Mouse (Mus musculus) myocyte (in vitro differentiated cells): ENCODE measurements around the gene Rnls. TPM values are rescaled to one million over a fixed set of nuclear protein-coding genes. Genes with fewer than 3 reads are reported as not detected.

Source experiments
- H3K27me3 ChIP-seq: one replicate; pipeline ENCODE4 v1.6.1; 2011; ENCODE audit not compliant: control insufficient read depth, insufficient read depth, insufficient read length
- H3K36me3 ChIP-seq: one replicate; pipeline ENCODE4 v1.6.1; 2011; ENCODE audit not compliant: control insufficient read depth, insufficient read depth
- H3K4me2 ChIP-seq: one replicate; pipeline ENCODE4 v1.6.1; 2011; ENCODE audit warnings: low read depth, control low read depth
- H3K4me3 ChIP-seq: one replicate; pipeline ENCODE4 v1.5.1; 2011; ENCODE audit warnings: mild to moderate bottlenecking, control low read depth, moderate library complexity
- H3K79me2 ChIP-seq: one replicate; pipeline ENCODE4 v1.6.1; 2011; ENCODE audit not compliant: control insufficient read depth, insufficient read depth
- H3ac ChIP-seq: one replicate; pipeline ENCODE4 v1.6.1; 2011; ENCODE audit not compliant: control insufficient read depth, insufficient read length
- CEBPB ChIP-seq: IDR thresholded peaks from 2 replicates; pipeline ENCODE4 v1.6.1; 2011; ENCODE audit warnings: mild to moderate bottlenecking, moderate library complexity; ENCODE audit not compliant: poor library complexity, insufficient read depth, severe bottlenecking
- E2F4 ChIP-seq: IDR thresholded peaks from one replicate; pipeline ENCODE4 v1.6.1; 2011; ENCODE audit warnings: mild to moderate bottlenecking, control low read depth, moderate library complexity; ENCODE audit not compliant: insufficient read depth
- MAX ChIP-seq: IDR thresholded peaks from one replicate; pipeline ENCODE4 v1.6.1; 2011; ENCODE audit warnings: low read depth, mild to moderate bottlenecking, control low read depth
- MYOD1 ChIP-seq, 3 experiments: IDR thresholded peaks; one replicate each; pipeline ENCODE4 v1.6.1; 2011; ENCODE audit warnings: control low read depth in 2 of 3, low read depth in 2 of 3, mild to moderate bottlenecking in 2 of 3, moderate library complexity in 1 of 3; ENCODE audit not compliant: insufficient read length in 2 of 3, control insufficient read depth in 1 of 3
- MYOG ChIP-seq, 3 experiments: IDR thresholded peaks; one replicate each; pipeline ENCODE4 v1.6.1; 2011; ENCODE audit warnings: control low read depth in 2 of 3, low read depth in 2 of 3, mild to moderate bottlenecking in 2 of 3; ENCODE audit not compliant: insufficient read length in 2 of 3, control insufficient read depth in 1 of 3, insufficient read depth in 1 of 3
- POLR2A ChIP-seq: IDR thresholded peaks from one replicate; pipeline ENCODE4 v1.6.1; 2011; ENCODE audit warnings: low read depth, mild to moderate bottlenecking, control low read depth, moderate library complexity; ENCODE audit not compliant: insufficient read length
- POLR2AphosphoS2 ChIP-seq: IDR thresholded peaks from one replicate; pipeline ENCODE4 v1.6.1; 2011; ENCODE audit warnings: low read depth, control low read depth; ENCODE audit not compliant: insufficient read length
- REST ChIP-seq: IDR thresholded peaks from one replicate; pipeline ENCODE4 v1.6.1; 2011; ENCODE audit warnings: mild to moderate bottlenecking, control low read depth, moderate library complexity; ENCODE audit not compliant: insufficient read depth, insufficient read length
- SRF ChIP-seq: IDR thresholded peaks from one replicate; pipeline ENCODE4 v1.6.1; 2011; ENCODE audit warnings: low read depth; ENCODE audit not compliant: control insufficient read depth, insufficient read length
- TCF12 ChIP-seq: IDR thresholded peaks from one replicate; pipeline ENCODE4 v1.6.1; 2011; ENCODE audit warnings: mild to moderate bottlenecking, control low read depth; ENCODE audit not compliant: poor library complexity, insufficient read depth, severe bottlenecking
- TCF3 ChIP-seq: IDR thresholded peaks from one replicate; pipeline ENCODE4 v1.6.1; 2011; ENCODE audit warnings: low read depth, control low read depth; ENCODE audit not compliant: insufficient read length
- USF1 ChIP-seq: IDR thresholded peaks from one replicate; pipeline ENCODE4 v1.6.1; 2011; ENCODE audit warnings: low read depth, mild to moderate bottlenecking, control low read depth, moderate library complexity
- polyA plus RNA-seq: library from polyadenylated mRNA; unstranded; fragments of >200 nt; fragmentation: generic; extraction: Trizol; gene quantifications from one replicate; pipeline ENCODE4 v1.2.1, GENCODE M21; 2012; ENCODE audit warnings: missing spikeins

Rnls gene
- polyA plus RNA-seq, 1 experiment: 2.0 TPM

DNA sequence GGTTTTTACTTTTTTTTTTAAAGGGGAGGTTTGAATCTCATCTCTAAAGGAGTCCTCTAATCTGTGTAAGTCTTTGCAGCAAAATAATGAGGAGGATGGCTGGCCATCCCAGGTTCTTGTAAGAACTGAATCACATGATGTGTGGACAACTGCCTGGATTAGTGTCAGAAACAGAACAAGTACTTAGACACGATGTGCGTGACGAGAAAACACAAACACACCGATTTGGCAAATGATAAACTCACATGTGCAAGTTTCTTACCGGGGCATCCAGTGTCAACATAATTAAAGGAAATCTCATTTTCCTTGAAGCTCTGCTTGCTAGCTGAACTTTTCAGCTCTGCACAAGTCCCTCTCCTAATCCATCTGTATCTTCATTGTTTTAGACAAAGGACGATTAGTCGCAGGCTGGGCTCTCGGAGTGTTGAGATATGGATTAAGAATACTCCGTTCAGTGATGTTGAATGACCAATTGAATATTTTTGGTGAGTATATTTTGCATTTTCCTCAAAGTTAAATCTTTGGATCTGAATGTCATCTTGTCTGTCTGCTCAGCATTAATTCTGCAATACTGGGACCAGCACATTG lies 292.8 kb downstream of the Rnls start:
- TF ChIP-seq CEBPB (no peak), MYOD1 (IDR thresholded peaks at IDR 0.05; ENCODE audit: control insufficient read depth in 1 of 3, insufficient read length in 2 of 3, low read depth in 2 of 3) (no peak), USF1 (no peak), TCF12 (no peak), POLR2A (no peak), E2F4 (no peak), TCF3 (no peak), MAX (no peak), MYOG (IDR thresholded peaks at IDR 0.05; ENCODE audit: control insufficient read depth in 1 of 3, insufficient read depth in 1 of 3, insufficient read length in 2 of 3, low read depth in 2 of 3) (no peak), SRF (no peak), POLR2AphosphoS2 (no peak), REST (no peak)
- Histone ChIP-seq H3K4me2 (no peak overlapping the region), H3K27me3 (no peaks in the 10 kb centered on the region)

DNA sequence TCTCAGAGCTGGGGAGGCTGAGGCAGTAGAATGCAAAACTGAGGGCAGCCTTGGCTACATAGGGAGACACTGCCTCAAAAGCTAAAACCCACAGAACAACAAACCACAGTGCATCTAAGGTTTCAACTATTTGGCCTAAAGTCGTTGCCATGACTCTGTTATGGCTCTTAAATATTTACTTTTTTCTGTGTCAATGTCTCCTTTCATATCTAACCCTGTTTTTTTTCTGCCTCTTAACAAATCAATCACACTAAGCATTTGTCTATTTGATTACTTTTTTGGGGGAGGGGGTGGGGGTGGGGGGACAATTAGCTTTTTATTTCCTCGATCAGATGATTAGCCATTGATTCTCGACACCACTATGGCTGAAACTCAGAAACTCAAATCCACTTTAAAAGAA lies 294.4 kb downstream of the Rnls start:
- TF ChIP-seq TCF12: no peak
- no peak for TF ChIP-seq SRF
- no peak for TF ChIP-seq TCF3
- no peak for TF ChIP-seq CEBPB
- TF ChIP-seq E2F4: no peak
- TF ChIP-seq POLR2AphosphoS2: no peak
- TF ChIP-seq REST: no peak
- TF ChIP-seq POLR2A: no peak
- no peak for TF ChIP-seq MYOD1 (IDR thresholded peaks at IDR 0.05; ENCODE audit: control insufficient read depth in 1 of 3, insufficient read length in 2 of 3, low read depth in 2 of 3)
- no peak for TF ChIP-seq USF1
- no peaks in the 10 kb centered on the region for H3K36me3 ChIP-seq
- no peaks in the 10 kb centered on the region for H3K27me3 ChIP-seq
- no peaks in the 10 kb centered on the region for H3K79me2 ChIP-seq
- H3K4me2 ChIP-seq: no peak overlapping the region
- H3ac ChIP-seq: no peak overlapping the region
- no peak overlapping the region for H3K4me3 ChIP-seq

More for the DNA sequence above, 292.8 kb downstream of the Rnls start:
- Histone ChIP-seq H3K4me3 (no peak overlapping the region), H3ac (no peak overlapping the region), H3K79me2 (no peaks in the 10 kb centered on the region), H3K36me3 (no peaks in the 10 kb centered on the region)

DNA sequence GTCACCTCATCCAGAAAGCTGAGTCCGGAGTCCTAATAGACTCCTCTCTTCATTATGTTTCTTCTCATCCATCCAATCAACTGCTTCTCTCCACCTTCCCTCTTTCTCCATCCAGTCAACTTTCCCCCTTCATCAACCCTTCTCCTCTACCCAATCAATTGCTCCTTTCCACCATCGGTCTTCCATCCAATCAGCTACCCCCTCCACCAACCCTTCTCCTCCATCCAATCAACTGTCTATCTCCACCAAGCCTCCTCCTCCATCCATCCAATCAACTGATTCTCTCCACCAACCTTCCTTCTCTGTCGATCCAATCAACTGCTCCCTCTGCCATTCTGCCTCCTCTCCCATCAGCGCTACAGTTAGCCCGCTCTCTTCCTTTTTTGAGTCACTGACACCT lies 295.5 kb downstream of the Rnls start:
- H3K4me2 ChIP-seq: no peak overlapping the region
- H3K79me2 ChIP-seq: no peaks in the 10 kb centered on the region
- H3ac ChIP-seq: no peak overlapping the region
- H3K27me3 ChIP-seq: no peaks in the 10 kb centered on the region
- no peaks in the 10 kb centered on the region for H3K36me3 ChIP-seq
- H3K4me3 ChIP-seq: no peak overlapping the region
- no peak for TF ChIP-seq E2F4
- no peak for TF ChIP-seq POLR2A
- TF ChIP-seq MYOD1 (IDR thresholded peaks at IDR 0.05; ENCODE audit: control insufficient read depth in 1 of 3, insufficient read length in 2 of 3, low read depth in 2 of 3): no peak
- TF ChIP-seq POLR2AphosphoS2: no peak
- TF ChIP-seq TCF12: no peak
- no peak for TF ChIP-seq TCF3
- TF ChIP-seq MYOG (IDR thresholded peaks at IDR 0.05; ENCODE audit: control insufficient read depth in 1 of 3, insufficient read depth in 1 of 3, insufficient read length in 2 of 3, low read depth in 2 of 3): no peak
- TF ChIP-seq CEBPB: no peak
- no peak for TF ChIP-seq USF1

DNA sequence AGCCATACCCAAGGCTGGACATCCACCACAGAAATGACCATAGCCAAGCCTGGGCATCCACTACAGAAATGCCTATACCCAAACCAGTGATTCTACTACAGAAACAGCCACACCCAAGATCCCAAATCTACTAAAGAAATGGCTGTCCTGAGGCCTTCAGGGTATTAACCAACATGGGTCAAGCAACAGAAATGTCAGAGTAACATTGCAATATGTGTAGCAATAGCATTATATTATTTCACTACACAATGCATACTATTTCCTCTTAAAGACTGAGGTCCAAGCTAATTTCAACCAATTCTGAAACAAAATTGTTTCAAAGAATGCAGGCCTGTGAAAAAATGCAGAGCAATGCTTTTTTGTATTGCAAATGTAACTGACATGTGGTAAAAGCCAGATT lies 299.5 kb downstream of the Rnls start:
- Histone ChIP-seq H3K79me2 (no peaks in the 10 kb centered on the region), H3K27me3 (no peaks in the 10 kb centered on the region), H3K4me2 (no peak overlapping the region), H3ac (no peak overlapping the region), H3K36me3 (no peaks in the 10 kb centered on the region), H3K4me3 (no peak overlapping the region)
- TF ChIP-seq TCF12: no peak
- no peak for TF ChIP-seq REST
- no peak for TF ChIP-seq MYOD1 (IDR thresholded peaks at IDR 0.05; ENCODE audit: control insufficient read depth in 1 of 3, insufficient read length in 2 of 3, low read depth in 2 of 3)
- no peak for TF ChIP-seq POLR2AphosphoS2
- no peak for TF ChIP-seq TCF3
- TF ChIP-seq CEBPB: no peak
- no peak for TF ChIP-seq E2F4
- TF ChIP-seq SRF: no peak
- TF ChIP-seq POLR2A: no peak
- no peak for TF ChIP-seq MYOG (IDR thresholded peaks at IDR 0.05; ENCODE audit: control insufficient read depth in 1 of 3, insufficient read depth in 1 of 3, insufficient read length in 2 of 3, low read depth in 2 of 3)
- TF ChIP-seq MAX: no peak
- no peak for TF ChIP-seq USF1
